23 mouse cellular contexts compared by ENCODE assay signal in the genomic region with DNA sequence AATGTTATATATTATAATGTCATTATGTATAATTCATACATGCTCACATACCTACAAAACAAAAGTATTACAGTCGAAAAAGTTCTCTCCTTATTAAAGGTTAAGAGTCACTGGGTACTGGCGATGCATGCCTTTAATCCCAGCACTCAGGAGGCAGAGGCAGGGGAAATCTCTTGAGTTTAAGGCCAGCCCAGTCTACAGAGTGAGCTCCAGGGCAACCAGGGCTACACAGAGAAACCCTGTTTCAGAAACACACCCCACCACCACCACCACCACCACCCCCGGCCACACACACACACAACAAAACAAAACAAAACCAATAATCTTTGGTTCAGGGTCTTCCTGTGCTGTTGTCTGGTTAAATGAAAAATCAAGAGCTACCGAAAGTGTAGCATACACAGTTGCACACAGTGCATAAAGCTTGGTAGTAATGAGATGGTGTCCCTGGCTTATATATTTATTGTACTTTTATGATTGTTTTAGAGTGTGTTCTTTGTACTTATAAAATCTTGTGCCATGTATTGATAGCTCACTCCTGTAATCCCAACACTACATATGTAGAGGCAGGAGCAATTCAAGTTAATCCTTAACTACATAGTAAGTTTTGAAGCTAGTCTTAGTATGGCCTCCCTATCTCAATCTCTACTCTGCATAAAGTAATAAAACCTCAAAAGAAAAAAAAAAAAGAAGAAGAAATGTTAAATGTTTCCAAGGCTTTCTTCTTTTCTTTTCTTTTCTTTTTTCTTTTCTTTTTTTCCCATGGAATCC.
"Had no signal": no experiment of that assay in that cellular context is flagged by ENCODE, and none has a peak within 500 bp of the region (broad histone marks: within the 10 kb centered on the region; RNA-seq: fewer than 3 reads in every experiment).

No protein-coding gene starts in this region.

- H3K27me3 ChIP-seq: heart, embryonic 12.5 days; hindbrain, embryonic 13.5 days; hindbrain, embryonic 15.5 days; limb, embryonic 12.5 days; liver, embryonic 13.5 days had no signal

- H3K4me2 ChIP-seq: heart, embryonic 12.5 days; hindbrain, embryonic 13.5 days; hindbrain, embryonic 15.5 days; limb, embryonic 12.5 days; liver, embryonic 11.5 days; liver, embryonic 13.5 days had no signal

- H3K4me3 ChIP-seq: gastrocnemius, adult 2 months; heart, embryonic 10.5 days; heart, embryonic 12.5 days; hindbrain, embryonic 13.5 days; hindbrain, embryonic 15.5 days; left cerebral cortex, adult 2 months; limb, embryonic 10.5 days; limb, embryonic 12.5 days; liver, embryonic 13.5 days had no signal

- DNase-seq: gastrocnemius, adult 2 months; gastrocnemius, postnatal 10 days; gastrocnemius, postnatal 25 days; heart, adult 18-20 months; heart, postnatal 10 days; heart, postnatal 36 days; kidney, adult 18-20 months; kidney, adult 8-10 months; kidney, postnatal 10 days; kidney, postnatal 25 days; kidney, postnatal 4 days; liver; liver, embryonic 13.5 days had no signal

- H3K4me1 ChIP-seq: hindbrain, embryonic 15.5 days; liver, embryonic 13.5 days had no signal

- ATAC-seq: forebrain, embryonic 16.5 days; inflammation-experienced regulatory T-cells, adult 6 months had no signal

- H3K27ac ChIP-seq: gastrocnemius, adult 2 months; heart, embryonic 10.5 days; hindbrain, embryonic 13.5 days; hindbrain, embryonic 15.5 days; left cerebral cortex, adult 2 months; limb, embryonic 10.5 days; limb, embryonic 12.5 days; liver, embryonic 13.5 days had no signal

- H3K9me3 ChIP-seq: heart, embryonic 10.5 days; heart, embryonic 12.5 days; hindbrain, embryonic 13.5 days; hindbrain, embryonic 15.5 days; limb, embryonic 10.5 days; limb, embryonic 12.5 days; liver, embryonic 13.5 days had no signal

- H3K9ac ChIP-seq: heart, embryonic 12.5 days; hindbrain, embryonic 13.5 days; hindbrain, embryonic 15.5 days; limb, embryonic 12.5 days; liver, embryonic 13.5 days had no signal
